Mouse (Mus musculus): ENCODE results near the gene Slc6a6.

- no peak for TF ChIP-seq CTCF (IDR thresholded peaks at IDR 0.05; ENCODE audit: low read depth, low read length)
- no peak for TF ChIP-seq EP300 (IDR thresholded peaks at IDR 0.05; ENCODE audit: insufficient read depth, low read depth, low read length)
Measured at GRCm38 (mm10) chr6:91796064-91796463, 112.2 kb downstream of the Slc6a6 start.
